Mouse (Mus musculus): ENCODE measurements around the gene Btn1a1.

DNA sequence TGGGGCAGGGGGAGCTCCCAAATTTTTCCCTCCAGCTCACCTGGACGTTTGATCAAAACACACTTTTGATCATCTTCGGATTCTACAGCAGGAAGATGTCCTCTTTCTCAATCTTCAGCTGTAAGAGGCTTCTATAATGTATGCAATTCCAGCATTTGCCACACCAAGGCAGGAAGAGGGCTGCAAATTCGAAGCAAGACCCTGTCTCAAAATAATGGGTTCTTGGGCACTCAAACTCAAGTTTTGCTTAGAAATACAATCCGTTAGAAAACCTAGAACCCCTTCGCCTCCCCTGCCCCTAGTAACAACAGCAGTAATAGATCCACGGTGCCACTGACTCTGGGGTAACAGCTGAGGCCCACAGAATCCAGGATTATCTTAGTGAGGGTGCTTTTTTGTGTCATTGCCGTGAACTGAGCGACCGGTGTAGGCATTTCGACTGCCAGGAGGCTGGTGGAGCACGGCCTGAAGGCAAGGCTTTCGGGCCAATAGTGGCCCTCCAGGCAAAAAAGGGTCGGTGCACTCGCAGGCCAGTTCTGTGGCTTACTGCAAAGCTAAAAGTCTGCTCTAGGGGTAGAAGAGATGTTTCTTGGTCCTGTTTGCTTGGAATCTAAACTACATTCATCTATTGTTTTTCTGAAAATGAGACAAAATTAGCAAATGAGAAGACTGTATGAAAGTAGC lies 40.1 kb upstream of the Btn1a1 start:
- TF ChIP-seq CTCF (IDR thresholded peaks at IDR 0.05; ENCODE audit: low read depth) (no peak), EP300 (IDR thresholded peaks at IDR 0.05; ENCODE audit: low read depth) (no peak)
